ENCODE assay signal across 8 mouse cellular contexts in genomic region chr7:120597744-120598243, GRCm38 (mm10). TPM values are rescaled to one million over a fixed set of nuclear protein-coding genes. Genes with fewer than 3 reads are reported as not detected.
DNase-seq lines count a peak whose midpoint lies in the region; ATAC-seq and TF ChIP-seq lines count a peak whose summit lies in the region.

No protein-coding gene starts in this region.

- H3K9ac ChIP-seq in forebrain, postnatal 0 days = peak overlapping the region; percentile 62
- peak overlapping the region; percentile 46 for H3K9ac ChIP-seq in intestine, embryonic 14.5 days (ENCODE audit: low read length)
- H3K9ac ChIP-seq in liver, embryonic 11.5 days (ENCODE audit: low read depth, low read length) = no peak overlapping the region
- H3K9ac ChIP-seq in neural tube, embryonic 15.5 days (replicated peaks) = peak overlapping the region; percentile 58

- H3K4me2 ChIP-seq in forebrain, postnatal 0 days (ENCODE audit: low read depth) = peak overlapping the region; percentile 75
- H3K4me2 ChIP-seq in intestine, embryonic 14.5 days (ENCODE audit: low read length) = peak overlapping the region; percentile 71
- H3K4me2 ChIP-seq in liver, embryonic 11.5 days = peak overlapping the region; percentile 62
- H3K4me2 ChIP-seq in neural tube, embryonic 15.5 days = peak overlapping the region; percentile 78

- TF ChIP-seq CTCF in lung, adult 2 months (IDR thresholded peaks at IDR 0.05; ENCODE audit: insufficient read depth, low read length) = no peak
- no peak for TF ChIP-seq CTCF in forebrain, postnatal 0 days (IDR thresholded peaks at IDR 0.05; ENCODE audit: low read depth)

- peak; percentile 4 for DNase-seq in lung, adult 2 months
- no peak for DNase-seq in lung, adult 18-20 months
- peak; percentile 32 for DNase-seq in cerebellum, adult 8-10 months
- peak; percentile 66 for DNase-seq in forebrain, postnatal 0 days
- DNase-seq in intestine, embryonic 14.5 days (ENCODE audit: low spot score) = peak; percentile 73
- peak; percentile 45 for DNase-seq in liver, embryonic 11.5 days (ENCODE audit: low spot score)
- DNase-seq in MN1 (ENCODE audit: low spot score) = no peak

- H3K4me1 ChIP-seq in lung, adult 2 months (ENCODE audit: control insufficient read depth, insufficient read depth, low read length) = no peaks in the 10 kb centered on the region
- no peaks in the 10 kb centered on the region for H3K4me1 ChIP-seq in forebrain, postnatal 0 days (ENCODE audit: insufficient read depth)
- no peaks in the 10 kb centered on the region for H3K4me1 ChIP-seq in intestine, embryonic 14.5 days (replicated peaks; ENCODE audit: control insufficient read depth, insufficient read depth, low read length)
- no peaks in the 10 kb centered on the region for H3K4me1 ChIP-seq in liver, embryonic 11.5 days (replicated peaks; ENCODE audit: control insufficient read depth, insufficient read depth, low read length)
- H3K4me1 ChIP-seq in neural tube, embryonic 15.5 days = peaks cover 4% of the 10 kb centered on the region; the same call in 1 of the 2 replicates

- no peaks in the 10 kb centered on the region for H3K9me3 ChIP-seq in forebrain, postnatal 0 days (ENCODE audit: low read length)
- no peaks in the 10 kb centered on the region for H3K9me3 ChIP-seq in intestine, embryonic 14.5 days (ENCODE audit: control insufficient read depth, low read length)
- no peaks in the 10 kb centered on the region for H3K9me3 ChIP-seq in liver, embryonic 11.5 days (ENCODE audit: control insufficient read depth, low read length)
- H3K9me3 ChIP-seq in neural tube, embryonic 15.5 days (replicated peaks) = no peaks in the 10 kb centered on the region

- 7% methylated on average over 41 of the region's 41 CpGs for WGBS in lung, adult 2 months
- 4% methylated on average over 41 of the region's 41 CpGs for WGBS in forebrain, postnatal 0 days
- 7% methylated on average over 41 of the region's 41 CpGs for WGBS in intestine, embryonic 14.5 days
- WGBS in liver, embryonic 11.5 days = 10% methylated on average over 41 of the region's 41 CpGs
- WGBS in neural tube, embryonic 15.5 days = 4% methylated on average over 41 of the region's 41 CpGs

- ATAC-seq in forebrain, postnatal 0 days = peak; percentile 87
- ATAC-seq in intestine, embryonic 14.5 days (replicated peaks; ENCODE audit: low FRiP score, low TSS enrichment, low read depth) = no peak; the same call in 1 of the 2 replicates
- 0 out of 2 replicates have a peak, but pooled peaks have one; percentile 34 for ATAC-seq in liver, embryonic 11.5 days (replicated peaks; ENCODE audit: low FRiP score)
- peak; percentile 86 for ATAC-seq in neural tube, embryonic 15.5 days (ENCODE audit: low FRiP score)

- H3K27me3 ChIP-seq in forebrain, postnatal 0 days (ENCODE audit: insufficient read depth, low read length) = no peaks in the 10 kb centered on the region
- H3K27me3 ChIP-seq in intestine, embryonic 14.5 days (replicated peaks; ENCODE audit: control insufficient read depth, insufficient read depth, low read length) = no peaks in the 10 kb centered on the region
- H3K27me3 ChIP-seq in liver, embryonic 11.5 days (replicated peaks; ENCODE audit: control insufficient read depth, insufficient read depth, low read length) = peaks cover 17% of the 10 kb centered on the region
- no peaks in the 10 kb centered on the region for H3K27me3 ChIP-seq in neural tube, embryonic 15.5 days (replicated peaks)

- H3K27ac ChIP-seq in forebrain, postnatal 0 days (ENCODE audit: low read depth, low read length) = peak overlapping the region; percentile 66; the same call in 1 of the 2 replicates
- H3K27ac ChIP-seq in intestine, embryonic 14.5 days (ENCODE audit: low read depth) = no peak overlapping the region
- no peak overlapping the region for H3K27ac ChIP-seq in liver, embryonic 11.5 days (ENCODE audit: low read depth, low read length)
- H3K27ac ChIP-seq in neural tube, embryonic 15.5 days (replicated peaks) = peak overlapping the region; percentile 74

- no peak for TF ChIP-seq POLR2A in lung, adult 2 months (IDR thresholded peaks at IDR 0.05; ENCODE audit: borderline replicate concordance, extremely low read depth, low read depth, low read length)

- H3K36me3 ChIP-seq in forebrain, postnatal 0 days (ENCODE audit: insufficient read depth) = no peaks in the 10 kb centered on the region
- no peaks in the 10 kb centered on the region for H3K36me3 ChIP-seq in intestine, embryonic 14.5 days (ENCODE audit: control insufficient read depth, insufficient read depth, low read length)
- H3K36me3 ChIP-seq in liver, embryonic 11.5 days (ENCODE audit: control insufficient read depth, insufficient read depth, low read length) = no peaks in the 10 kb centered on the region
- no peaks in the 10 kb centered on the region for H3K36me3 ChIP-seq in neural tube, embryonic 15.5 days

- no peak overlapping the region for H3K4me3 ChIP-seq in lung, adult 2 months (replicated peaks; ENCODE audit: extremely low read depth, low read depth, low read length)
- peak overlapping the region; percentile 41 for H3K4me3 ChIP-seq in forebrain, postnatal 0 days (ENCODE audit: low read depth, low read length)
- H3K4me3 ChIP-seq in intestine, embryonic 14.5 days (ENCODE audit: low read depth, low read length) = peak overlapping the region; percentile 37
- peak overlapping the region; percentile 36 for H3K4me3 ChIP-seq in liver, embryonic 11.5 days (ENCODE audit: low read depth, low read length)
- peak overlapping the region; percentile 44 for H3K4me3 ChIP-seq in neural tube, embryonic 15.5 days (replicated peaks)

RNA-seq across cellular contexts. Expression of gene Uqcrc2, which starts 37.2 kb away (rescaled TPM):
- polyA plus RNA-seq in lung, adult 2 months (2012; rRNA removed) = 28.5 and 53.0 TPM in 2 replicates
- 192 and 198 TPM in 2 replicates for total RNA-seq in forebrain, postnatal 0 days (2014; rRNA removed)
- polyA plus RNA-seq in forebrain, postnatal 0 days (2015; fragmentation: Nextera tagmentation; extraction: Ambion mirVana) = 239 and 241 TPM in 2 replicates
- polyA plus RNA-seq in intestine, embryonic 14.5 days (2014; fragmentation: Nextera tagmentation; extraction: Ambion mirVana) = 235 and 246 TPM in 2 replicates
- 232 and 235 TPM in 2 replicates for polyA plus RNA-seq in liver, embryonic 11.5 days (2014; fragmentation: Nextera tagmentation; extraction: Ambion mirVana)
- 244 and 245 TPM in 2 replicates for polyA plus RNA-seq in neural tube, embryonic 15.5 days (2015; fragmentation: Nextera tagmentation; extraction: Ambion mirVana)

Comparison
In these comparisons a context has a peak if more than half of its experiments do, and no peak if none do; other contexts are left out.
1. DNase-seq: peak in lung, adult 2 months (single experiment), cerebellum, adult 8-10 months (single experiment), forebrain, postnatal 0 days (single experiment), intestine, embryonic 14.5 days (single experiment) and liver, embryonic 11.5 days (single experiment); none in lung, adult 18-20 months (0 of 2) and MN1 (single experiment).
2. H3K27ac ChIP-seq: peak in forebrain, postnatal 0 days (single experiment) and neural tube, embryonic 15.5 days (single experiment); none in intestine, embryonic 14.5 days (single experiment) and liver, embryonic 11.5 days (single experiment).
3. Peak in every context shown above with its lines, with median percentiles within 50 percentile points of each other: H3K4me2 ChIP-seq.